Comparison of ENCODE assay signal across 22 mouse cellular contexts in genomic region chr19:32653630-32654362, GRCm38 (mm10). TPM values are rescaled to one million over a fixed set of nuclear protein-coding genes. Genes with fewer than 3 reads are reported as not detected.
A peak's percentile ranks its signal among the peaks of the same experiment; 100 is the strongest.
DNase-seq lines count a peak whose midpoint lies in the region; ATAC-seq and TF ChIP-seq lines count a peak whose summit lies in the region.
"Had no signal": no experiment of that assay in that cellular context is flagged by ENCODE, and none has a peak within 500 bp of the region (broad histone marks: within the 10 kb centered on the region; RNA-seq: fewer than 3 reads in every experiment).

No protein-coding gene starts in this region.

- H3K4me3 ChIP-seq in kidney, embryonic 15.5 days (replicated peaks): no peak overlapping the region
- peak overlapping the region; percentile 12 to 16; a peak in 2 of 4 replicates for H3K4me3 ChIP-seq in MEL (ENCODE audit: control insufficient read depth in 1 of 2, insufficient read depth in 1 of 2, low read depth in 2 of 2, low read length in 2 of 2)
- H3K4me3 ChIP-seq in liver, postnatal 0 days (ENCODE audit: low read depth, low read length): no peak overlapping the region
- no peak overlapping the region for H3K4me3 ChIP-seq in intestine, embryonic 16.5 days (ENCODE audit: low read length)
- H3K4me3 ChIP-seq: embryonic facial prominence, embryonic 10.5 days; heart, embryonic 13.5 days; hindbrain, embryonic 12.5 days; limb, embryonic 13.5 days; midbrain, embryonic 13.5 days had no signal

- peak; percentile 30 for DNase-seq in adrenal gland, postnatal 14 days
- DNase-seq in adrenal gland, adult 18-20 months (ENCODE audit: low spot score in 2 of 2): no peak
- DNase-seq in kidney, postnatal 4 days: peak; percentile 18 to 25
- peak; percentile 82 for DNase-seq in MEL (ENCODE audit: low read depth, low spot score)
- DNase-seq in liver, postnatal 0 days: no peak
- DNase-seq in cerebellum, adult 11 months: no peak
- DNase-seq: cerebellum, adult 9-11 months; gastrocnemius, postnatal 14 days; heart, adult 18-20 months; kidney, adult 11 months; layer of hippocampus, adult 9-11 months; lung, adult 18-20 months; lung, postnatal 14 days; right cerebral cortex, postnatal 4 days had no signal

- no peaks in the 10 kb centered on the region for H3K79me2 ChIP-seq in MEL (ENCODE audit: control insufficient read depth, insufficient read depth, low read length, poor library complexity)

- no peaks in the 10 kb centered on the region for H3K4me1 ChIP-seq in kidney, embryonic 15.5 days
- peaks cover 8 to 27% of the 10 kb centered on the region in 2 experiments for H3K4me1 ChIP-seq in MEL (ENCODE audit: control insufficient read depth in 1 of 2, insufficient read depth in 2 of 2, low read length in 2 of 2)
- H3K4me1 ChIP-seq in liver, postnatal 0 days (ENCODE audit: insufficient read depth): no peaks in the 10 kb centered on the region
- H3K4me1 ChIP-seq in intestine, embryonic 16.5 days (ENCODE audit: control insufficient read depth, insufficient read depth, low read length): no peaks in the 10 kb centered on the region
- H3K4me1 ChIP-seq: embryonic facial prominence, embryonic 10.5 days; heart, embryonic 13.5 days; hindbrain, embryonic 12.5 days; limb, embryonic 13.5 days; midbrain, embryonic 13.5 days had no signal

- H3K27ac ChIP-seq in kidney, embryonic 15.5 days: no peak overlapping the region
- H3K27ac ChIP-seq in MEL (ENCODE audit: control insufficient read depth, low read depth, low read length): peak overlapping the region; percentile 84
- peak overlapping the region; percentile 55 for H3K27ac ChIP-seq in liver, postnatal 0 days (ENCODE audit: low read depth)
- no peak overlapping the region for H3K27ac ChIP-seq in intestine, embryonic 16.5 days (ENCODE audit: low read length)
- H3K27ac ChIP-seq: embryonic facial prominence, embryonic 10.5 days; heart, embryonic 13.5 days; hindbrain, embryonic 12.5 days; limb, embryonic 13.5 days; midbrain, embryonic 13.5 days had no signal

- no peak; the same call in 1 of the 2 replicates for TF ChIP-seq RAD21 in MEL (IDR thresholded peaks at IDR 0.05; ENCODE audit: low read depth, low read length)

- TF ChIP-seq POLR2A in MEL (IDR thresholded peaks at IDR 0.05; ENCODE audit: control insufficient read depth in 1 of 2, insufficient read depth in 1 of 2, low read depth in 1 of 2, low read length in 2 of 2, poor library complexity in 1 of 2): peak in 1 of 2 experiments; percentile 49; a peak in 1 of 4 replicates

- peak; percentile 86 to 87 for TF ChIP-seq EP300 in MEL (IDR thresholded peaks at IDR 0.05; ENCODE audit: low read depth in 1 of 2, low read length in 2 of 2)
- no peak for TF ChIP-seq EP300 in liver, postnatal 0 days (IDR thresholded peaks at IDR 0.05; ENCODE audit: low read depth)

- H3K9me3 ChIP-seq in kidney, embryonic 15.5 days (replicated peaks): no peaks in the 10 kb centered on the region
- no peaks in the 10 kb centered on the region for H3K9me3 ChIP-seq in MEL (replicated peaks; ENCODE audit: insufficient read depth, low read length)
- H3K9me3 ChIP-seq in liver, postnatal 0 days (ENCODE audit: low read length): no peaks in the 10 kb centered on the region
- H3K9me3 ChIP-seq in intestine, embryonic 16.5 days (ENCODE audit: control insufficient read depth, low read length): no peaks in the 10 kb centered on the region
- H3K9me3 ChIP-seq: embryonic facial prominence, embryonic 10.5 days; heart, embryonic 13.5 days; hindbrain, embryonic 12.5 days; limb, embryonic 13.5 days; midbrain, embryonic 13.5 days had no signal

- 83% methylated on average over 7 of the region's 7 CpGs for WGBS in kidney, embryonic 15.5 days
- 59% methylated on average over 7 of the region's 7 CpGs for WGBS in liver, postnatal 0 days (ENCODE audit: insufficient replicate concordance)
- WGBS in intestine, embryonic 16.5 days: 86% methylated on average over 7 of the region's 7 CpGs

- no peak overlapping the region for H3K4me2 ChIP-seq in kidney, embryonic 15.5 days
- no peak overlapping the region for H3K4me2 ChIP-seq in liver, postnatal 0 days (ENCODE audit: low read depth, low read length)
- H3K4me2 ChIP-seq in intestine, embryonic 16.5 days (ENCODE audit: low read depth, low read length): no peak overlapping the region
- H3K4me2 ChIP-seq: heart, embryonic 13.5 days; hindbrain, embryonic 12.5 days; limb, embryonic 13.5 days; midbrain, embryonic 13.5 days had no signal

- no peaks in the 10 kb centered on the region for H3K27me3 ChIP-seq in kidney, embryonic 15.5 days
- no peaks in the 10 kb centered on the region for H3K27me3 ChIP-seq in MEL (ENCODE audit: control insufficient read depth in 1 of 2, insufficient read depth in 2 of 2, low read length in 2 of 2)
- no peaks in the 10 kb centered on the region for H3K27me3 ChIP-seq in liver, postnatal 0 days (ENCODE audit: insufficient read depth, low read length)
- no peaks in the 10 kb centered on the region for H3K27me3 ChIP-seq in intestine, embryonic 16.5 days (replicated peaks; ENCODE audit: control insufficient read depth, insufficient read depth, low read length)
- H3K27me3 ChIP-seq: heart, embryonic 13.5 days; hindbrain, embryonic 12.5 days; limb, embryonic 13.5 days; midbrain, embryonic 13.5 days had no signal

- no peaks in the 10 kb centered on the region for H3K36me3 ChIP-seq in kidney, embryonic 15.5 days
- H3K36me3 ChIP-seq in MEL (ENCODE audit: control insufficient read depth in 1 of 2, insufficient read depth in 2 of 2, low read length in 2 of 2): peaks cover 0 to 33% of the 10 kb centered on the region in 2 experiments; a peak in 2 of 4 replicates
- peaks cover 2% of the 10 kb centered on the region; the same call in 1 of the 2 replicates for H3K36me3 ChIP-seq in liver, postnatal 0 days (replicated peaks; ENCODE audit: insufficient read depth, low read length)
- no peaks in the 10 kb centered on the region for H3K36me3 ChIP-seq in intestine, embryonic 16.5 days (ENCODE audit: control insufficient read depth, insufficient read depth, low read length)
- H3K36me3 ChIP-seq: embryonic facial prominence, embryonic 10.5 days; hindbrain, embryonic 12.5 days; midbrain, embryonic 13.5 days had no signal

- no peak for TF ChIP-seq CTCF in MEL (IDR thresholded peaks at IDR 0.05 in 2 of 3, conservative IDR thresholded peaks at IDR 0.05 in 1 of 3; ENCODE audit: control insufficient read depth in 1 of 3, insufficient read depth in 1 of 3, low read depth in 2 of 3, low read length in 3 of 3, poor library complexity in 1 of 3, severe bottlenecking in 1 of 3)
- no peak for TF ChIP-seq CTCF in liver, postnatal 0 days (IDR thresholded peaks at IDR 0.05; ENCODE audit: low read depth)

- no peak overlapping the region for H3K9ac ChIP-seq in kidney, embryonic 15.5 days
- peak overlapping the region; percentile 63 for H3K9ac ChIP-seq in MEL (ENCODE audit: control insufficient read depth, low read depth, low read length, poor library complexity, severe bottlenecking)
- H3K9ac ChIP-seq in liver, postnatal 0 days (replicated peaks): no peak overlapping the region
- H3K9ac ChIP-seq in intestine, embryonic 16.5 days (ENCODE audit: low read depth, low read length): no peak overlapping the region
- H3K9ac ChIP-seq: heart, embryonic 13.5 days; hindbrain, embryonic 12.5 days; limb, embryonic 13.5 days; midbrain, embryonic 13.5 days had no signal

- no peak for ATAC-seq in kidney, embryonic 15.5 days (replicated peaks; ENCODE audit: low FRiP score)
- ATAC-seq in liver, postnatal 0 days: no peak
- ATAC-seq in intestine, embryonic 16.5 days: no peak
- ATAC-seq: forebrain, embryonic 16.5 days; midbrain, embryonic 13.5 days had no signal

TF ChIP-seq in MEL, 35 proteins besides CTCF, POLR2A, EP300 and RAD21:
- peak; percentile 76; the same call in 1 of the 2 replicates for TF ChIP-seq MYB (IDR thresholded peaks at IDR 0.05; ENCODE audit: low read depth, low read length)
- no peak for TF ChIP-seq MAFK (IDR thresholded peaks at IDR 0.05; ENCODE audit: borderline replicate concordance, low read depth, low read length)
- TF ChIP-seq ETS1 (IDR thresholded peaks at IDR 0.05; ENCODE audit: low read depth, low read length): peak; percentile 62; the same call in 1 of the 2 replicates
- peak; percentile 70; the same call in 1 of the 2 replicates for TF ChIP-seq MYC (IDR thresholded peaks at IDR 0.05; ENCODE audit: low read depth, low read length)
- TF ChIP-seq SIN3A (IDR thresholded peaks at IDR 0.05; ENCODE audit: low read length): peak; percentile 85
- TF ChIP-seq SMC3 (IDR thresholded peaks at IDR 0.05; ENCODE audit: low read depth, low read length): peak; percentile 9; the same call in 1 of the 2 replicates
- 0 out of 2 replicates have a peak, but pooled peaks have one; percentile 15 for TF ChIP-seq RCOR1 (IDR thresholded peaks at IDR 0.05; ENCODE audit: low read depth, low read length)
- peak; percentile 55 for TF ChIP-seq TCF12 (IDR thresholded peaks at IDR 0.05; ENCODE audit: low read depth, low read length)
- TF ChIP-seq POLR2AphosphoS5 (IDR thresholded peaks at IDR 0.05; ENCODE audit: borderline replicate concordance, low read depth, low read length): no peak
- TF ChIP-seq GABPA (IDR thresholded peaks at IDR 0.05; ENCODE audit: low read depth, low read length): no peak
- no peak for TF ChIP-seq E2F4 (IDR thresholded peaks at IDR 0.05; ENCODE audit: borderline replicate concordance, low read depth, low read length)
- no peak for TF ChIP-seq UBTF (IDR thresholded peaks at IDR 0.05; ENCODE audit: borderline replicate concordance, insufficient read depth, low read depth, low read length)
- TF ChIP-seq GATA1 (IDR thresholded peaks at IDR 0.05; ENCODE audit: low read depth, low read length): peak; percentile 73; the same call in 1 of the 2 replicates
- TF ChIP-seq MAX (IDR thresholded peaks at IDR 0.05; ENCODE audit: low read length): peak; percentile 35; the same call in 1 of the 2 replicates
- peak; percentile 94 for TF ChIP-seq ZNF384 (IDR thresholded peaks at IDR 0.05; ENCODE audit: low read depth, low read length)
- TF ChIP-seq TBP (IDR thresholded peaks at IDR 0.05; ENCODE audit: low read depth, low read length): peak; percentile 62
- TF ChIP-seq CHD1 (IDR thresholded peaks at IDR 0.05; ENCODE audit: low read depth, low read length): no peak

RNA-seq across cellular contexts. Expression of gene Papss2, which starts 58.2 kb away (rescaled TPM):
- 27.7 and 36.4 TPM in 2 replicates for total RNA-seq in adrenal gland, postnatal 14 days (2021)
- total RNA-seq in adrenal gland, adult 18-20 months (2021): 10 to 100 TPM; 13.1 to 15.5 TPM
- polyA plus RNA-seq in kidney, embryonic 15.5 days (2015; fragmentation: Nextera tagmentation; extraction: Ambion mirVana): 17.2 and 17.6 TPM in 2 replicates
- total RNA-seq in MEL (2012; rRNA removed): 1.5 and 1.7 TPM in 2 replicates
- polyA plus RNA-seq in MEL (2012; ENCODE audit: insufficient read depth in 1 of 2, insufficient read length in 2 of 2, low read depth in 1 of 2, low replicate concordance in 2 of 2, missing spikeins in 1 of 2): 1 to 10 TPM in 1 of 2 experiments, not detected in 1; 2.6 TPM
- 29.6 and 35.5 TPM in 2 replicates for polyA plus RNA-seq in liver, postnatal 0 days (2015; fragmentation: Nextera tagmentation; extraction: Ambion mirVana)
- polyA plus RNA-seq in intestine, embryonic 16.5 days (2015; fragmentation: Nextera tagmentation; extraction: Ambion mirVana): 11.0 and 13.5 TPM in 2 replicates

Comparison
In these comparisons a context has a peak if more than half of its experiments do, and no peak if none do; other contexts are left out.
1. DNase-seq: peak in adrenal gland, postnatal 14 days (single experiment), kidney, postnatal 4 days (2 of 2) and MEL (single experiment); none in adrenal gland, adult 18-20 months (0 of 2), liver, postnatal 0 days (single experiment) and cerebellum, adult 11 months (single experiment).
2. H3K27ac ChIP-seq: peak in MEL (single experiment) and liver, postnatal 0 days (single experiment); none in kidney, embryonic 15.5 days (single experiment) and intestine, embryonic 16.5 days (single experiment).
3. H3K4me3 ChIP-seq: peak in MEL (2 of 2); none in kidney, embryonic 15.5 days (single experiment), liver, postnatal 0 days (single experiment) and intestine, embryonic 16.5 days (single experiment).